Mouse (Mus musculus) ES-Bruce4 (cell line): ENCODE measurements around the gene Tmod2.
"Not testable (repeated sequence)": the region's sequence is repeated elsewhere in the genome, so short reads cannot be mapped to it uniquely, and the experiment has no call there.

ENCODE experiments used
- CTCF ChIP-seq: IDR thresholded peaks from one replicate; pipeline ENCODE4 v1.8.1; 2011; ENCODE audit warnings: low read depth, low read length
- EP300 ChIP-seq: IDR thresholded peaks from 2 replicates; pipeline ENCODE4 v1.6.1; 2011; ENCODE audit warnings: low read depth, low read length; ENCODE audit not compliant: insufficient read depth

GRCm38 (mm10) chr9:75656456-75656855 lies 45.3 kb upstream of the Tmod2 start:
- TF ChIP-seq CTCF, EP300: not testable (repeated sequence)
